Mouse (Mus musculus) liver, embryonic 14.5 days (tissue): ENCODE results near the gene Shisa6. TPM values are rescaled to one million over a fixed set of nuclear protein-coding genes. Genes with fewer than 3 reads are reported as not detected.

Source experiments
- ATAC-seq: fragments of 200-750 bp; cut with Nextera tagmentation; 2 replicates; pipeline ENCODE4 v1.8.0; 2017; ENCODE audit warnings: moderate number of reproducible peaks, mild to moderate bottlenecking, moderate library complexity; ENCODE audit not compliant: insufficient read depth
- DNase-seq, 3 experiments: peaks; one replicate each; pipeline ENCODE4 v3.0.0-alpha.2; 2012 to 2013; ENCODE audit warnings: low read depth in 3 of 3, low spot score in 3 of 3
- H3K27ac ChIP-seq: fragments of 300-500 bp; sonication (generic); 2 replicates; pipeline ENCODE4 v1.5.1; 2014; ENCODE audit warnings: moderate library complexity, mild to moderate bottlenecking, control low read depth, inconsistent platforms
- H3K27me3 ChIP-seq: fragments of 300-500 bp; sonication (generic); 2 replicates; pipeline ENCODE4 v1.6.1; 2014; ENCODE audit warnings: mild to moderate bottlenecking, low read length, moderate library complexity; ENCODE audit not compliant: control insufficient read depth, insufficient read depth
- H3K36me3 ChIP-seq: fragments of 300-500 bp; sonication (generic); replicated peaks from 2 replicates; pipeline ENCODE4 v1.6.1; 2014; ENCODE audit warnings: low read depth; ENCODE audit not compliant: control insufficient read depth, insufficient read depth
- H3K4me1 ChIP-seq, 2 experiments: fragments of 200-500 bp in 1 of 2; fragments of 300-500 bp in 1 of 2; sonication (generic) in 1 of 2; replicated peaks; 2 replicates each; pipeline ENCODE4 v1.6.1; 2012 to 2014; ENCODE audit warnings: antibody characterized with exemption in 1 of 2, inconsistent platforms in 1 of 2, low read length in 1 of 2; ENCODE audit not compliant: control insufficient read depth in 2 of 2, insufficient read depth in 2 of 2
- H3K4me2 ChIP-seq: fragments of 300-500 bp; sonication (generic); 2 replicates; pipeline ENCODE4 v1.6.1; 2014; ENCODE audit warnings: low read depth, mild to moderate bottlenecking, control low read depth, moderate library complexity
- H3K4me3 ChIP-seq, 2 experiments: fragments of 200-500 bp in 1 of 2; fragments of 300-500 bp in 1 of 2; sonication (generic) in 1 of 2; 2 replicates each; pipeline ENCODE4 v1.5.1; 2012 to 2014; ENCODE audit warnings: low read depth in 2 of 2, low read length in 2 of 2, mild to moderate bottlenecking in 2 of 2, control low read depth in 1 of 2, inconsistent platforms in 1 of 2, moderate library complexity in 1 of 2; ENCODE audit not compliant: insufficient read depth in 1 of 2
- H3K9ac ChIP-seq: fragments of 300-500 bp; sonication (generic); replicated peaks from 2 replicates; pipeline ENCODE4 v1.6.1; 2014; ENCODE audit warnings: mild to moderate bottlenecking, control low read depth, moderate library complexity
- H3K9me3 ChIP-seq: fragments of 300-500 bp; sonication (generic); 2 replicates; pipeline ENCODE4 v1.6.1; 2016; ENCODE audit warnings: low read length, mixed read lengths; ENCODE audit not compliant: control insufficient read depth
- CTCF ChIP-seq: IDR thresholded peaks from 2 replicates; pipeline ENCODE4 v1.5.1; 2016; ENCODE audit warnings: antibody characterized with exemption, low read depth, control low read depth
- EP300 ChIP-seq: IDR thresholded peaks from 2 replicates; pipeline ENCODE4 v1.6.1; 2016; ENCODE audit warnings: antibody characterized with exemption, low read depth
- WGBS: fragments of 180-500 bp; shearing (Covaris S2); extraction: QIAGEN DNeasy Blood & Tissue Kit; methylation state at CpG from one replicate; pipeline ENCODE4 v1.1.7; 2014; ENCODE audit not compliant: insufficient replicate concordance; 5-methylcytosine and 5-hydroxymethylcytosine counted together
- polyA plus RNA-seq, 2 experiments: library from polyadenylated mRNA; depleted of rRNA in 1 of 2; stranded (reverse) in 1 of 2; unstranded in 1 of 2; fragments of >200 nt; fragmentation: Nextera tagmentation in 1 of 2; extraction: Ambion mirVana in 1 of 2; gene quantifications; 2 replicates each; pipeline versions ENCODE4 v1.2.1 to v1.2.3; 2012 to 2014

Gene Shisa6
- polyA plus RNA-seq, 2 experiments: under 0.01 TPM; not detected in 1

GRCm38 (mm10) chr11:66562274-66562673 is 36.5 kb upstream of the Shisa6 start:
- no peak for DNase-seq
- Histone ChIP-seq H3K9me3 (no peaks in the 10 kb centered on the region), H3K9ac (no peak overlapping the region), H3K36me3 (no peaks in the 10 kb centered on the region), H3K27me3 (no peaks in the 10 kb centered on the region), H3K4me2 (no peak overlapping the region), H3K4me1 (no peaks in the 10 kb centered on the region), H3K27ac (no peak overlapping the region), H3K4me3 (no peak overlapping the region)
- no peak for ATAC-seq
- TF ChIP-seq CTCF: no peak
- no peak for TF ChIP-seq EP300
- 41% methylated on average over 7 of the region's 7 CpGs for WGBS

- WGBS: 28% methylated on average over 1 of the region's 1 CpGs
- no peak for DNase-seq
- H3K4me1 ChIP-seq: no peaks in the 10 kb centered on the region
- no peaks in the 10 kb centered on the region for H3K36me3 ChIP-seq
- TF ChIP-seq CTCF (no peak), EP300 (no peak)
- H3K9me3 ChIP-seq: no peaks in the 10 kb centered on the region
- no peak overlapping the region for H3K4me2 ChIP-seq
- H3K4me3 ChIP-seq: no peak overlapping the region
- H3K27me3 ChIP-seq: no peaks in the 10 kb centered on the region
- ATAC-seq: no peak
- no peak overlapping the region for H3K27ac ChIP-seq
- H3K9ac ChIP-seq: no peak overlapping the region
Observed at GRCm38 (mm10) chr11:66537820-66538219, 12.1 kb upstream of the Shisa6 start.

- DNase-seq (no peak), ATAC-seq (no peak)
- WGBS: 65% methylated on average over 9 of the region's 9 CpGs
- Histone ChIP-seq H3K27me3 (no peaks in the 10 kb centered on the region), H3K4me2 (no peak overlapping the region), H3K9me3 (no peaks in the 10 kb centered on the region), H3K36me3 (no peaks in the 10 kb centered on the region), H3K27ac (no peak overlapping the region), H3K4me1 (no peaks in the 10 kb centered on the region), H3K9ac (no peak overlapping the region), H3K4me3 (no peak overlapping the region)
- TF ChIP-seq EP300 (no peak), CTCF (no peak)
Observed at GRCm38 (mm10) chr11:66535866-66536265, 10.1 kb upstream of the Shisa6 start.

- no peak for ATAC-seq
- no peak for TF ChIP-seq CTCF
- TF ChIP-seq EP300: no peak
- WGBS: 64% methylated on average over 4 of the region's 4 CpGs
Observed at GRCm38 (mm10) chr11:66535156-66535555, 9.4 kb upstream of the Shisa6 start.

GRCm38 (mm10) chr11:66534291-66534690 is 8.5 kb upstream of the Shisa6 start:
- Histone ChIP-seq H3K4me3 (no peak overlapping the region), H3K9me3 (no peaks in the 10 kb centered on the region), H3K4me2 (no peak overlapping the region), H3K36me3 (no peaks in the 10 kb centered on the region), H3K4me1 (no peaks in the 10 kb centered on the region), H3K9ac (no peak overlapping the region), H3K27ac (no peak overlapping the region), H3K27me3 (no peaks in the 10 kb centered on the region)
- 59% methylated on average over 4 of the region's 4 CpGs for WGBS
- DNase-seq: no peak
- ATAC-seq: no peak
- no peak for TF ChIP-seq CTCF
- no peak for TF ChIP-seq EP300

More at GRCm38 (mm10) chr11:66535156-66535555, 9.4 kb upstream of the Shisa6 start:
- no peaks in the 10 kb centered on the region for H3K27me3 ChIP-seq
- H3K9ac ChIP-seq: no peak overlapping the region
- no peaks in the 10 kb centered on the region for H3K9me3 ChIP-seq
- no peak overlapping the region for H3K27ac ChIP-seq
- no peaks in the 10 kb centered on the region for H3K36me3 ChIP-seq
- H3K4me1 ChIP-seq: no peaks in the 10 kb centered on the region
- DNase-seq: no peak
- H3K4me3 ChIP-seq: no peak overlapping the region
- no peak overlapping the region for H3K4me2 ChIP-seq
